Mouse (Mus musculus) brain, embryonic 14.5 days (tissue): ENCODE measurements at regions not wholly inside any gene's neighbourhood (a gene's known extent, or its start where the extent isn't known, plus 50 kb on each side); places are given as distances from the start of the nearest gene placed in this dataset.

ENCODE experiments used
- CTCF ChIP-seq: fragments of 200-500 bp; IDR thresholded peaks from 2 replicates; pipeline ENCODE4 v1.5.1; 2012; ENCODE audit warnings: inconsistent platforms, mild to moderate bottlenecking, moderate library complexity, borderline replicate concordance; ENCODE audit not compliant: insufficient read depth, insufficient read length; ENCODE audit errors: extremely low read depth
- POLR2A ChIP-seq: fragments of 200-500 bp; IDR thresholded peaks from 2 replicates; pipeline ENCODE4 v1.6.1; 2012; ENCODE audit warnings: mild to moderate bottlenecking, inconsistent platforms, borderline replicate concordance; ENCODE audit not compliant: poor library complexity, insufficient read depth, insufficient read length, severe bottlenecking; ENCODE audit errors: extremely low read depth

DNA sequence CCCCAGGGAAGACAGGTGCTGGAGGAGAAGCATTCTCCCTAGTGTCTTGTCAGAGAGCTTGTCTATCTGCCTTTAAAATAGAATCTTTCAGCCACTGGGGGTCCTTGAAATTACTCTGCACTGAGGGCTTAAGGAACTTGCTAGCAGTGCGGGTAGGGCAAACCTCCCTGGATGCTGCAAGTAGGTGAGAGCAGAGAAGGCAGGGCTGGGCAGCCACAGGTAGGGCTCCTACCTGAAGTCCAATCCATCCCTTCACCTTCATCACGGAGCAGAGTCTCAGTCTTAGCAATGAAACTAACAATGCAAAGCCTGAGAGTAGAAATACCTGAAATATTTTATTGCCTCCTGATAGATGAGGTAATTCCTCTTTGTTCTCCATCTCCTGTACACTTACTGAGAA is 961.2 kb upstream of the Car8 start:
- TF ChIP-seq POLR2A: no peak
- TF ChIP-seq CTCF: no peak
